Mouse (Mus musculus): ENCODE results near the gene S100a7a. TPM values are rescaled to one million over a fixed set of nuclear protein-coding genes. Genes with fewer than 3 reads are reported as not detected.

S100a7a gene
- total and polyA plus RNA-seq, 3 experiments: not detected

DNA sequence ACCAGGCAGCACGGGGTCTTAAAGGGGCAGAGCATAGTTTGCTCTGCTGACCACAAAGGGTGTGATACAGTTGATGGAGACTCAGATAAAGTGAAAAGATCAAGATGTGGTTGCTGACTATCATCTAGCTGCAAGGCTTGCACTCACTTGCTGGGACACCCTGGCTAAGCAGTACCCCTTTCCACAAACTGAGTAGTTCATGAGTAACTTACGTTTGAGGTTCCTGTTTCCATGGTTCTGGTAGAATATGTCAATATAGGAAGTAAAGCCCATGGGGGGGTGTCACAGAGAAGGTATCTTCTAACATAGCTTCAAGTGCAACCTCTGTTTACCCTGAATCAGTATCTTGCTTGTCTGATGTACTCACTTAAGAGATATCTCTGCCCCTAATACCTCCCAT, 39.7 kb downstream of the S100a7a start:
- no peak for DNase-seq (ENCODE audit: low read depth, low spot score)
- H3K36me3 ChIP-seq (ENCODE audit: control insufficient read depth in 1 of 2, insufficient read depth in 2 of 2, low read length in 2 of 2): no peaks in the 10 kb centered on the region
- H3K27ac ChIP-seq (ENCODE audit: control insufficient read depth, low read depth, low read length): no peak overlapping the region
- H3K9ac ChIP-seq (ENCODE audit: control insufficient read depth, low read depth, low read length, poor library complexity, severe bottlenecking): no peak overlapping the region
- no peak overlapping the region for H3K4me3 ChIP-seq (ENCODE audit: control insufficient read depth in 1 of 2, insufficient read depth in 1 of 2, low read depth in 2 of 2, low read length in 2 of 2)
- no peaks in the 10 kb centered on the region for H3K79me2 ChIP-seq (ENCODE audit: control insufficient read depth, insufficient read depth, low read length, poor library complexity)
- no peaks in the 10 kb centered on the region for H3K4me1 ChIP-seq (ENCODE audit: control insufficient read depth in 1 of 2, insufficient read depth in 2 of 2, low read length in 2 of 2)
- peaks cover 0 to 6% of the 10 kb centered on the region in 2 experiments; a peak in 3 of 4 replicates for H3K27me3 ChIP-seq (ENCODE audit: control insufficient read depth in 1 of 2, insufficient read depth in 2 of 2, low read length in 2 of 2)
- no peaks in the 10 kb centered on the region for H3K9me3 ChIP-seq (replicated peaks; ENCODE audit: insufficient read depth, low read length)
- no peak for TF ChIP-seq MYB (IDR thresholded peaks at IDR 0.05; ENCODE audit: low read depth, low read length)
- TF ChIP-seq ZC3H11A (IDR thresholded peaks at IDR 0.05; ENCODE audit: low read depth, low read length): no peak
- TF ChIP-seq UBTF (IDR thresholded peaks at IDR 0.05; ENCODE audit: borderline replicate concordance, insufficient read depth, low read depth, low read length): no peak
- no peak for TF ChIP-seq E2F4 (IDR thresholded peaks at IDR 0.05; ENCODE audit: borderline replicate concordance, low read depth, low read length)
- TF ChIP-seq USF1 (IDR thresholded peaks at IDR 0.05; ENCODE audit: low read depth, low read length): no peak
- TF ChIP-seq ZMIZ1 (IDR thresholded peaks at IDR 0.05; ENCODE audit: low read depth, low read length): no peak
- no peak for TF ChIP-seq USF2 (IDR thresholded peaks at IDR 0.05; ENCODE audit: borderline replicate concordance in 1 of 2, insufficient read depth in 1 of 2, low read depth in 1 of 2, low read length in 2 of 2)
- no peak for TF ChIP-seq TCF12 (IDR thresholded peaks at IDR 0.05; ENCODE audit: low read depth, low read length)
- TF ChIP-seq HCFC1 (IDR thresholded peaks at IDR 0.05; ENCODE audit: low read depth, low read length): no peak
- TF ChIP-seq NRF1 (IDR thresholded peaks at IDR 0.05; ENCODE audit: insufficient read depth, low read depth, low read length, poor library complexity, severe bottlenecking): no peak
- TF ChIP-seq EP300 (IDR thresholded peaks at IDR 0.05; ENCODE audit: low read depth in 1 of 2, low read length in 2 of 2): no peak
- TF ChIP-seq MEF2A (IDR thresholded peaks at IDR 0.05; ENCODE audit: extremely low read depth, insufficient replicate concordance, low read depth, low read length, poor library complexity, severe bottlenecking): no peak
- no peak for TF ChIP-seq TAL1 (IDR thresholded peaks at IDR 0.05; ENCODE audit: low read length)
- no peak for TF ChIP-seq POLR2AphosphoS2 (IDR thresholded peaks at IDR 0.05; ENCODE audit: low read length)
- no peak for TF ChIP-seq ELF1 (IDR thresholded peaks at IDR 0.05; ENCODE audit: low read depth, low read length)
- TF ChIP-seq BHLHE40 (IDR thresholded peaks at IDR 0.05; ENCODE audit: borderline replicate concordance, low read depth, low read length): no peak
- TF ChIP-seq RAD21 (IDR thresholded peaks at IDR 0.05; ENCODE audit: low read depth, low read length): no peak

DNA sequence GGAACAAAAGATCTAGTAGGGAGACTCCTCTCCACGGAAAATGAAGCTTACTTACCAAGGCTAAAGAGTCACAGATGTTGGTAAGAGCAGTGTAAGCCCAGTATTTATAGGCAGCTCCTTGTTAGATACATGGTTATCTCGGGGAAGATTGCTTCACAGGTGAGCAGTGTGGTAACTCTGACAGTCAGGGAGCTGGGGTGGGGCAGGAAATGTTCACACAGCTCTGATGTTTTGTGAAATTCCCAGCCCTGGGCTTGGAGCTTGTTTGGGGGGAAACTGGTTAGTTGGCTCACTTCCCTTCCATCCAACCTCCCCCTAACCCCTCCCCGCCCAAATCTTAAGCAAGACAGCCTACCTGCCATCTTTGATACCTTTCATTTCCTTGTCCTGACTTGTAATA, 41.8 kb downstream of the S100a7a start, which contains the start of gene S100a9:
TSS of gene S100a9 (minus strand) at position 109 of the 400 bp plus-strand sequence.
- DNase-seq (ENCODE audit: low read depth, low spot score): no peak
- no peak within 1 kb of the TSS for H3K27ac ChIP-seq (ENCODE audit: control insufficient read depth, low read depth, low read length)

More for the DNA sequence above, 41.8 kb downstream of the S100a7a start, which contains the start of gene S100a9:
- TF ChIP-seq GATA1 (IDR thresholded peaks at IDR 0.05; ENCODE audit: low read depth, low read length) (no peak), NRF1 (IDR thresholded peaks at IDR 0.05; ENCODE audit: insufficient read depth, low read depth, low read length, poor library complexity, severe bottlenecking) (no peak), JUND (IDR thresholded peaks at IDR 0.05; ENCODE audit: low read depth, low read length) (no peak), HCFC1 (IDR thresholded peaks at IDR 0.05; ENCODE audit: low read depth, low read length) (no peak), POLR2AphosphoS5 (IDR thresholded peaks at IDR 0.05; ENCODE audit: borderline replicate concordance, low read depth, low read length) (no peak), MAZ (IDR thresholded peaks at IDR 0.05; ENCODE audit: low read depth, low read length) (no peak), CHD1 (IDR thresholded peaks at IDR 0.05; ENCODE audit: low read depth, low read length) (no peak), TAL1 (IDR thresholded peaks at IDR 0.05; ENCODE audit: low read length) (no peak), GABPA (IDR thresholded peaks at IDR 0.05; ENCODE audit: low read depth, low read length) (no peak), CHD2 (IDR thresholded peaks at IDR 0.05; ENCODE audit: low read length) (no peak), MAX (IDR thresholded peaks at IDR 0.05; ENCODE audit: low read length) (no peak), EP300 (IDR thresholded peaks at IDR 0.05; ENCODE audit: low read depth in 1 of 2, low read length in 2 of 2) (no peak), TCF12 (IDR thresholded peaks at IDR 0.05; ENCODE audit: low read depth, low read length) (no peak), MYB (IDR thresholded peaks at IDR 0.05; ENCODE audit: low read depth, low read length) (no peak), SMC3 (IDR thresholded peaks at IDR 0.05; ENCODE audit: low read depth, low read length) (no peak), E2F4 (IDR thresholded peaks at IDR 0.05; ENCODE audit: borderline replicate concordance, low read depth, low read length) (no peak), TBP (IDR thresholded peaks at IDR 0.05; ENCODE audit: low read depth, low read length) (no peak), ELF1 (IDR thresholded peaks at IDR 0.05; ENCODE audit: low read depth, low read length) (no peak), POLR2A (IDR thresholded peaks at IDR 0.05; ENCODE audit: control insufficient read depth in 1 of 2, insufficient read depth in 1 of 2, low read depth in 1 of 2, low read length in 2 of 2, poor library complexity in 1 of 2) (no peak), BHLHE40 (IDR thresholded peaks at IDR 0.05; ENCODE audit: borderline replicate concordance, low read depth, low read length) (no peak)
- Histone ChIP-seq H3K4me3 (ENCODE audit: control insufficient read depth in 1 of 2, insufficient read depth in 1 of 2, low read depth in 2 of 2, low read length in 2 of 2) (no peak within 1 kb of the TSS), H3K9ac (ENCODE audit: control insufficient read depth, low read depth, low read length, poor library complexity, severe bottlenecking) (no peak within 1 kb of the TSS), H3K36me3 (ENCODE audit: control insufficient read depth in 1 of 2, insufficient read depth in 2 of 2, low read length in 2 of 2) (no peaks in the 10 kb centered on the region), H3K79me2 (ENCODE audit: control insufficient read depth, insufficient read depth, low read length, poor library complexity) (no peaks in the 10 kb centered on the region), H3K27me3 (ENCODE audit: control insufficient read depth in 1 of 2, insufficient read depth in 2 of 2, low read length in 2 of 2) (peaks cover 0 to 6% of the 10 kb centered on the region in 2 experiments; a peak in 3 of 4 replicates), H3K9me3 (replicated peaks; ENCODE audit: insufficient read depth, low read length) (no peaks in the 10 kb centered on the region), H3K4me1 (ENCODE audit: control insufficient read depth in 1 of 2, insufficient read depth in 2 of 2, low read length in 2 of 2) (no peaks in the 10 kb centered on the region)

Measured in MEL (cell line).